Mouse (Mus musculus) cerebellum, adult 2 months (tissue): Measurements from ENCODE around the gene Npas3.

Experiments used
- CTCF ChIP-seq: fragments of 200-500 bp; IDR thresholded peaks from 2 replicates; pipeline ENCODE4 v1.5.1; 2011; ENCODE audit warnings: low read depth, mild to moderate bottlenecking, control low read depth, low read length, moderate library complexity, borderline replicate concordance; ENCODE audit not compliant: insufficient read depth
- POLR2A ChIP-seq: fragments of 200-500 bp; IDR thresholded peaks from 2 replicates; pipeline ENCODE4 v1.6.1; 2011; ENCODE audit warnings: low read length, control low read depth, borderline replicate concordance; ENCODE audit not compliant: insufficient read depth

DNA sequence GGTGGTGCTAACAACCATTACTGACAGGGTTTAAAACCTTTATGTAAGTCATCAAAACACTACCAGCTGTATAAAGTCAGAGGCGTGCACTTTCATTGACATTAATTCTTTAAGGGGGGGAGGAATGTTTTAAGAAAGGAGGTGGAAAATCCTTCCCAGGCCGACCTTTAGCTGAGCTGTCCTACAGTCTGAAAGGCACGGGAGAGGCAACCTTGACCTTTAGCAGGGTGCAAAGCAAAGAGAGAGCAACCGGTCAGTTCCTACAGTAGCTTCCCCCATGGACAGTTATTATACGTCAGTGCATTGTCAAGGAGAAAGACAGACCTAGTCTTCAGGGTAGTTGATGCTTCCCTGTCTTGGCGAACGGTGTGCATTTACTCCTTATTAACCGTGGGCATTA, 756.1 kb downstream of the Npas3 start:
- TF ChIP-seq POLR2A (no peak), CTCF (no peak)
